Mouse (Mus musculus) adrenal gland, postnatal 25 days (tissue): ENCODE measurements at regions not wholly inside any gene's neighbourhood (a gene's known extent, or its start where the extent isn't known, plus 50 kb on each side); places are given as distances from the start of the nearest gene placed in this dataset.
"Not testable (repeated sequence)": the region's sequence is repeated elsewhere in the genome, so short reads cannot be mapped to it uniquely, and the experiment has no call there.

Experiments
- DNase-seq: peaks from one replicate; pipeline ENCODE4 v3.0.0; 2021; ENCODE audit warnings: mixed read lengths

GRCm38 (mm10) chr9:9342456-9343185 is 103.7 kb upstream of the Arhgap42 start:
- no peak for DNase-seq

- DNase-seq: no peak
Measured at GRCm38 (mm10) chr9:9318624-9319023, 79.7 kb upstream of the Arhgap42 start.

GRCm38 (mm10) chr9:9316021-9316420 is 77.1 kb upstream of the Arhgap42 start:
- DNase-seq: no peak

- DNase-seq: no peak
Measured at GRCm38 (mm10) chr9:9312274-9312673, 73.4 kb upstream of the Arhgap42 start.

GRCm38 (mm10) chr9:9311627-9312265 is 72.8 kb upstream of the Arhgap42 start:
- no peak for DNase-seq

GRCm38 (mm10) chr9:9311040-9311583 is 72.2 kb upstream of the Arhgap42 start:
- DNase-seq: not testable (repeated sequence)

- no peak for DNase-seq
Measured at GRCm38 (mm10) chr9:9290767-9291166, 51.9 kb upstream of the Arhgap42 start.

- no peak for DNase-seq
Measured at GRCm38 (mm10) chr9:9289570-9289969, 50.7 kb upstream of the Arhgap42 start.
